Mouse (Mus musculus) hindbrain, embryonic 11.5 days (tissue): Measurements from ENCODE around the gene Ccdc149. TPM values are rescaled to one million over a fixed set of nuclear protein-coding genes. Genes with fewer than 3 reads are reported as not detected.
A peak's percentile ranks its signal among the peaks of the same experiment; 100 is the strongest.

ENCODE experiments used
- ATAC-seq: fragments of 200-750 bp; cut with Nextera tagmentation; 2 replicates; pipeline ENCODE4 v1.8.0; 2017; ENCODE audit warnings: mild to moderate bottlenecking, moderate TSS enrichment, moderate library complexity; ENCODE audit not compliant: low FRiP score
- DNase-seq: peaks from one replicate; pipeline ENCODE4 v3.0.0-alpha.2; 2015; ENCODE audit warnings: low spot score
- H3K27ac ChIP-seq: fragments of 300-500 bp; sonication (generic); 2 replicates; pipeline ENCODE4 v1.5.1; 2014; ENCODE audit warnings: mild to moderate bottlenecking, low read depth, low read length
- H3K27me3 ChIP-seq: fragments of 300-500 bp; sonication (generic); 2 replicates; pipeline ENCODE4 v1.6.1; 2014; ENCODE audit warnings: mild to moderate bottlenecking, low read length, moderate library complexity, mixed read lengths; ENCODE audit not compliant: control insufficient read depth, insufficient read depth
- H3K36me3 ChIP-seq: fragments of 300-500 bp; sonication (generic); 2 replicates; pipeline ENCODE4 v1.6.1; 2014; ENCODE audit warnings: mild to moderate bottlenecking, low read length, moderate library complexity, mixed read lengths; ENCODE audit not compliant: control insufficient read depth, insufficient read depth
- H3K4me1 ChIP-seq: fragments of 300-500 bp; sonication (generic); replicated peaks from 2 replicates; pipeline ENCODE4 v1.6.1; 2014; ENCODE audit warnings: low read length, mixed read lengths; ENCODE audit not compliant: control insufficient read depth, insufficient read depth
- H3K4me2 ChIP-seq: fragments of 300-500 bp; sonication (generic); replicated peaks from 2 replicates; pipeline ENCODE4 v1.6.1; 2014; ENCODE audit warnings: mild to moderate bottlenecking, low read depth, low read length
- H3K4me3 ChIP-seq: fragments of 300-500 bp; sonication (generic); 2 replicates; pipeline ENCODE4 v1.5.1; 2014; ENCODE audit warnings: low read depth, low read length
- H3K9ac ChIP-seq: fragments of 300-500 bp; sonication (generic); 2 replicates; pipeline ENCODE4 v1.6.1; 2014; ENCODE audit warnings: low read depth, low read length
- H3K9me3 ChIP-seq: fragments of 300-500 bp; sonication (generic); 2 replicates; pipeline ENCODE4 v1.6.1; 2016; ENCODE audit warnings: low read length; ENCODE audit not compliant: control insufficient read depth
- WGBS: fragments of 180-500 bp; shearing (Covaris S2); extraction: QIAGEN DNeasy Blood & Tissue Kit; methylation state at CpG from one replicate; pipeline ENCODE4 v1.1.7; 2014; 5-methylcytosine and 5-hydroxymethylcytosine counted together
- polyA plus RNA-seq: library from polyadenylated mRNA; unstranded; fragments of >200 nt; fragmentation: Nextera tagmentation; extraction: Ambion mirVana; gene quantifications from 2 replicates; pipeline ENCODE4 v1.2.1, GENCODE M21; 2014

Ccdc149 gene
- polyA plus RNA-seq, 1 experiment from 2014 or later = 3.4 TPM

GRCm38 (mm10) chr5:52495671-52496070 lies 24.4 kb upstream of the Ccdc149 start:
- Histone ChIP-seq H3K27me3 (no peaks in the 10 kb centered on the region), H3K9me3 (no peaks in the 10 kb centered on the region), H3K4me2 (no peak overlapping the region), H3K27ac (no peak overlapping the region), H3K9ac (no peak overlapping the region), H3K36me3 (no peaks in the 10 kb centered on the region), H3K4me3 (no peak overlapping the region), H3K4me1 (no peaks in the 10 kb centered on the region)
- WGBS = 91% methylated on average over 11 of the region's 14 CpGs
- no peak for ATAC-seq
- no peak for DNase-seq

GRCm38 (mm10) chr5:52491496-52491895 lies 20.2 kb upstream of the Ccdc149 start:
- Histone ChIP-seq H3K9me3 (no peaks in the 10 kb centered on the region), H3K27me3 (no peaks in the 10 kb centered on the region), H3K27ac (no peak overlapping the region), H3K9ac (no peak overlapping the region), H3K4me2 (no peak overlapping the region), H3K4me1 (no peaks in the 10 kb centered on the region), H3K36me3 (no peaks in the 10 kb centered on the region), H3K4me3 (no peak overlapping the region)
- 87% methylated on average over 6 of the region's 6 CpGs for WGBS
- no peak for ATAC-seq
- no peak for DNase-seq

GRCm38 (mm10) chr5:52487559-52488430 lies 16.5 kb upstream of the Ccdc149 start:
- H3K27ac ChIP-seq = no peak overlapping the region
- DNase-seq = no peak
- H3K36me3 ChIP-seq = no peaks in the 10 kb centered on the region
- no peaks in the 10 kb centered on the region for H3K9me3 ChIP-seq
- no peaks in the 10 kb centered on the region for H3K4me1 ChIP-seq
- ATAC-seq = no peak
- H3K9ac ChIP-seq = no peak overlapping the region
- no peaks in the 10 kb centered on the region for H3K27me3 ChIP-seq
- H3K4me2 ChIP-seq = no peak overlapping the region
- 87% methylated on average over 13 of the region's 13 CpGs for WGBS
- H3K4me3 ChIP-seq = no peak overlapping the region

- Histone ChIP-seq H3K9ac (peak overlapping the region; percentile 70; the same call in 1 of the 2 replicates), H3K4me1 (peaks cover 2% of the 10 kb centered on the region; the same call in 1 of the 2 replicates), H3K27ac (0 out of 2 replicates have a peak overlapping the region, but pooled peaks have one; percentile 30), H3K27me3 (no peaks in the 10 kb centered on the region), H3K9me3 (no peaks in the 10 kb centered on the region), H3K4me2 (peak overlapping the region; percentile 74), H3K36me3 (no peaks in the 10 kb centered on the region), H3K4me3 (peak overlapping the region; percentile 39)
- DNase-seq = no peak
- peak; percentile 56; the same call in 1 of the 2 replicates for ATAC-seq
- whole genome bisulfite sequencing = 6% methylated on average over 7 of the region's 7 CpGs
These were observed 5.5 kb upstream of the Ccdc149 start for GRCm38 (mm10) chr5:52476826-52477225.

- Histone ChIP-seq H3K4me2 (peak overlapping the region; percentile 74), H3K36me3 (no peaks in the 10 kb centered on the region), H3K27ac (peak overlapping the region; percentile 30; the same call in 1 of the 2 replicates), H3K9ac (peak overlapping the region; percentile 70), H3K4me3 (peak overlapping the region; percentile 39), H3K9me3 (no peaks in the 10 kb centered on the region), H3K4me1 (peaks cover 2% of the 10 kb centered on the region; the same call in 1 of the 2 replicates), H3K27me3 (no peaks in the 10 kb centered on the region)
- ATAC-seq (peak; percentile 88), DNase-seq (peak; percentile 75)
- WGBS = 1% methylated on average over 23 of the region's 23 CpGs
These were observed 5.0 kb upstream of the Ccdc149 start for GRCm38 (mm10) chr5:52476292-52476701.

GRCm38 (mm10) chr5:52473988-52474387 lies 2.7 kb upstream of the Ccdc149 start:
- Histone ChIP-seq H3K4me3 (no peak overlapping the region), H3K27me3 (no peaks in the 10 kb centered on the region), H3K4me1 (peaks cover 2% of the 10 kb centered on the region; the same call in 1 of the 2 replicates), H3K4me2 (no peak overlapping the region), H3K27ac (no peak overlapping the region), H3K9ac (no peak overlapping the region), H3K9me3 (no peaks in the 10 kb centered on the region), H3K36me3 (no peaks in the 10 kb centered on the region)
- ATAC-seq (no peak), DNase-seq (no peak)
- WGBS = 91% methylated on average over 7 of the region's 7 CpGs

GRCm38 (mm10) chr5:52470551-52470950 lies 770 bp downstream of the Ccdc149 start:
- ATAC-seq (peak; percentile 34; the same call in 1 of the 2 replicates), DNase-seq (no peak)
- Histone ChIP-seq H3K27me3 (no peaks in the 10 kb centered on the region), H3K36me3 (no peaks in the 10 kb centered on the region), H3K4me3 (peak overlapping the region; percentile 71), H3K9me3 (no peaks in the 10 kb centered on the region), H3K4me2 (peak overlapping the region; percentile 84), H3K4me1 (no peaks in the 10 kb centered on the region), H3K9ac (no peak overlapping the region), H3K27ac (no peak overlapping the region)
- WGBS = 53% methylated on average over 5 of the region's 5 CpGs

GRCm38 (mm10) chr5:52467841-52468240 lies 3.5 kb downstream of the Ccdc149 start:
- H3K27me3 ChIP-seq = no peaks in the 10 kb centered on the region
- H3K4me1 ChIP-seq = no peaks in the 10 kb centered on the region
- ATAC-seq (no peak), DNase-seq (no peak)
- 90% methylated on average over 3 of the region's 3 CpGs for WGBS
- no peak overlapping the region for H3K4me3 ChIP-seq
- no peaks in the 10 kb centered on the region for H3K36me3 ChIP-seq
- H3K4me2 ChIP-seq = no peak overlapping the region
- H3K27ac ChIP-seq = no peak overlapping the region
- no peak overlapping the region for H3K9ac ChIP-seq
- no peaks in the 10 kb centered on the region for H3K9me3 ChIP-seq

- 88% methylated on average over 2 of the region's 2 CpGs for WGBS
These were observed 8.9 kb downstream of the Ccdc149 start for GRCm38 (mm10) chr5:52462447-52462846.

More at GRCm38 (mm10) chr5:52462447-52462846, 8.9 kb downstream of the Ccdc149 start:
- no peak overlapping the region for H3K4me3 ChIP-seq
- no peaks in the 10 kb centered on the region for H3K4me1 ChIP-seq
- H3K4me2 ChIP-seq = no peak overlapping the region
- H3K27me3 ChIP-seq = no peaks in the 10 kb centered on the region
- ATAC-seq = no peak
- H3K9me3 ChIP-seq = no peaks in the 10 kb centered on the region
- no peak overlapping the region for H3K27ac ChIP-seq
- H3K36me3 ChIP-seq = no peaks in the 10 kb centered on the region
- no peak overlapping the region for H3K9ac ChIP-seq
- no peak for DNase-seq
